Mouse (Mus musculus): Measurements from ENCODE around the gene Svip. TPM values are rescaled to one million over a fixed set of nuclear protein-coding genes. Genes with fewer than 3 reads are reported as not detected.

Gene Svip
- polyA plus RNA-seq, 1 experiment from 2014 or later: 7.7 TPM

DNA sequence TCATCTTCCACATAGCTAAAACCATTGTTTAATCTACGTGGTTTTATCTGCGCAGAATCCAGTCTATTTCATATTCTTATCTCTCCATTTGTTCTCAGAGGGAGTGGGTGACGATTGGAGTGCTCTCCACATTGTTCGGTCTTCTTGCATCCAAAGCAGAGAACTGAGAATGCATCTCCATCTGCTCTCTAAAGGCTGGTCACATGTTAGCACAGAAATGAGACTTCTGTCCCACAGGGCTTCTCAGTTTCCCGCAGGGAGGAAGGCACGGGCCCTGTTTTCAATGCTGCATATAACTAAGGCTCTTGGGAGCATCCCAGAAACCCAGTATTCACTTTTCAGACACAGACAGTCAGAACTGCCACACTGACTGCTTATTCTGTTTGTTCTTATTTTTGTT is 20.1 kb downstream of the Svip start:
- WGBS: 67% methylated on average over 6 of the region's 6 CpGs
- ATAC-seq (replicated peaks; ENCODE audit: insufficient number of reproducible peaks, insufficient read depth, low FRiP score, low read depth): no peak
- Histone ChIP-seq H3K27me3 (no peaks in the 10 kb centered on the region), H3K4me2 (no peak overlapping the region), H3K9me3 (replicated peaks) (no peaks in the 10 kb centered on the region), H3K36me3 (no peaks in the 10 kb centered on the region), H3K9ac (no peak overlapping the region), H3K27ac (no peak overlapping the region), H3K4me1 (replicated peaks) (peaks cover 14% of the 10 kb centered on the region), H3K4me3 (no peak overlapping the region)

DNA sequence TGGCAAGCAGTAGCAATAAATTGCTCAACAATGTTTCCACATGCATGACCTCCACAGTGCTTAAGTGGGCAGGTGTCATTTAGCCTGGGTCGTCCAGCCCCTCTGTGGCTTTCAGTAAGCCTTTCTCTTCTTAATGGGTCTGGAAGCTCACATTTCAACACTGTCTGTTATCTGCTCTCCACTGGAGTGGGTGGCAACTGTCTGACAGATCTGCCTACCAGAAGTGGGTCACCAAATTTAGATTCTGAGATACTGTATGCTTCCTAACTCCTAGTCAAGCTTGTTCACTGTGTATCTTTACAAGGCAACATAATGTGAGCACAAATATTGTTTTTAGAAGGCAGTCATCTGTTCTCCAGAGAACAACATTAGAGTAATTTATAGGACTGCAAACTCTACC is 23.5 kb downstream of the Svip start:
- peaks cover 14% of the 10 kb centered on the region for H3K4me1 ChIP-seq (replicated peaks)
- no peak overlapping the region for H3K27ac ChIP-seq
- no peaks in the 10 kb centered on the region for H3K27me3 ChIP-seq
- H3K36me3 ChIP-seq: no peaks in the 10 kb centered on the region
- H3K9ac ChIP-seq: no peak overlapping the region
- 14% methylated on average over 1 of the region's 1 CpGs for WGBS
- no peak overlapping the region for H3K4me3 ChIP-seq
- ATAC-seq (replicated peaks; ENCODE audit: insufficient number of reproducible peaks, insufficient read depth, low FRiP score, low read depth): peak; percentile 66; the same call in 1 of the 2 replicates
- no peaks in the 10 kb centered on the region for H3K9me3 ChIP-seq (replicated peaks)
- H3K4me2 ChIP-seq: no peak overlapping the region

DNA sequence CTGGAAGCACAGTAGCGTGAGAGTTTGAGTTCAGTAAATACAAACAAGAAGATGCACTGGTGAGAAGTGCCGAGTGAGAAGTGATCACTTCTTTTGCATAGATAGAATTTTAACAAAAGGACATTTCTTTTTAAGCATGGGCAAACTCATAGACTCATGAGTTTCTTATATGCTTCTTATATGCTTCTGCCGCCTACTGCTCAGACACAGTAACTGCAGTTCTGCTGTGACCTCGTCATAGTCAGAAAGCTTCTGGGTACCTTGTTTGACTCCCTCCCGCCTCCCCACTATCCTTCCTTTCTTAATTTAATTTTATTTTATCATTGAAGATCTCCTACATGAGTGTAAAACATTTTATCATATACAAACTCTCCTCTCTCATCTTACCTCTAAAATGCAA is 26.5 kb downstream of the Svip start:
- WGBS: 41% methylated on average over 5 of the region's 5 CpGs
- Histone ChIP-seq H3K9me3 (replicated peaks) (no peaks in the 10 kb centered on the region), H3K27ac (no peak overlapping the region), H3K27me3 (no peaks in the 10 kb centered on the region), H3K4me3 (no peak overlapping the region), H3K4me1 (replicated peaks) (peaks cover 14% of the 10 kb centered on the region), H3K9ac (no peak overlapping the region), H3K36me3 (no peaks in the 10 kb centered on the region), H3K4me2 (no peak overlapping the region)
- ATAC-seq (replicated peaks; ENCODE audit: insufficient number of reproducible peaks, insufficient read depth, low FRiP score, low read depth): no peak

DNA sequence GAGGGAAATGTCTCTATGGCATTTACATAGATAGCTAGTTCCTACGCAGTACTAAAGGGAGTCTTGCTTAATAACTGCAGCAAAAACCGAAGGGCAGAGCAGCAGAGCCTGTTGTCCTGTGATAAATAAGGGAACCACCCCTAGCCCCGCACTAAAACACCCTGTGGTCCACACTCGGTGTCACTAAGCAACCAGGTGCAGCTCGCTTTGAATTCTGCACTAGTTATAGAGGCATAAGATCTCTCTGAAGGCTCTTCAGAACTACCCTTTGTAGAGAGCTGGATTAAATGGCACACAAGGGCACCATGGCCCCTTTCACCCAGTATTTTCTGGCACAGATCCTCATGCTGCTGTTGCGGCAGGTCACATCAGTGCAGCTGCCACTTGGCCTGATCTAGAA is 30.6 kb downstream of the Svip start:
- Histone ChIP-seq H3K27me3 (no peaks in the 10 kb centered on the region), H3K27ac (no peak overlapping the region), H3K4me1 (replicated peaks) (no peaks in the 10 kb centered on the region), H3K4me3 (no peak overlapping the region), H3K9me3 (replicated peaks) (no peaks in the 10 kb centered on the region), H3K36me3 (no peaks in the 10 kb centered on the region), H3K9ac (no peak overlapping the region), H3K4me2 (no peak overlapping the region)
- ATAC-seq (replicated peaks; ENCODE audit: insufficient number of reproducible peaks, insufficient read depth, low FRiP score, low read depth): no peak
- 70% methylated on average over 6 of the region's 6 CpGs for WGBS

DNA sequence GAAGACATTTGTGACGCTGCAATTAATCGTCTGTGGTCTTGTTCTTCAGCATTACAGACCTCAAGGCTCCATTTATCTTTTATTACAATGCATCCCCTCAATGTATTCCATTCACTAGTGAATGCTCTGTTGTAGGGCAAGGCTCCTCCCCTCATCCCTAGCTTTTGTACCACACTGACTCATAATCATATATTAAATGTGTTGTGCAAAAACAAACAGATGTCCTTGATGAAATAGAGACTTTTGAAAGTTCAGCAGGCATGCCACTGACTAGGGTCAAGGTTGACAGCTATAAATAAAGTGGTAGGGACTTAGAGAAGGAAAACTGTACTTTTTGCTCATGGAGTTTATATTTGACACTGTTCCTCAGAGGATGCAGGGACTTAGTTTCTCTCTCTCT is 32.3 kb downstream of the Svip start:
- H3K4me3 ChIP-seq: no peak overlapping the region
- H3K4me1 ChIP-seq (replicated peaks): no peaks in the 10 kb centered on the region
- ATAC-seq (replicated peaks; ENCODE audit: insufficient number of reproducible peaks, insufficient read depth, low FRiP score, low read depth): no peak
- no peak overlapping the region for H3K9ac ChIP-seq
- no peaks in the 10 kb centered on the region for H3K27me3 ChIP-seq
- no peaks in the 10 kb centered on the region for H3K9me3 ChIP-seq (replicated peaks)
- 75% methylated on average over 2 of the region's 2 CpGs for WGBS
- no peak overlapping the region for H3K4me2 ChIP-seq
- H3K36me3 ChIP-seq: no peaks in the 10 kb centered on the region
- H3K27ac ChIP-seq: no peak overlapping the region

DNA sequence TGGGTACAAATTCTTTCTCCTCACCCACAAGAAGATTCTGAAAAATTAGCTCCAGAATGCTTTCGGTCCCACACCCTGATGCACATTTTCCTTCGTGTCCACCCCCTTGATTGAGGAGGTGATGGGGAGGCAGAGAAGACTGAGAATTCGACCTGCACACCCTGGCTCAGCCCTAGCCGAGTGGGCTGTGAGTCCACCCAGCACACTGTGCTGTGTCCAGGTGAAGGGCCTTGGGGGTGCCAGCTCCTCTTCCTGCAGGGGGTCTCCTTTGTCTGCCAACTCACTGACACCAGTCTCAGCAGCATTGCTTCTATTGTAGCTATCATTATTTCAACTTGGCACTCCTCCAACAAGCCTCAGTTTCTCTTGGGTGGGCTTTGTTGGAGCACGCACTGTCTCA is 32.7 kb downstream of the Svip start:
- no peak overlapping the region for H3K27ac ChIP-seq
- no peaks in the 10 kb centered on the region for H3K4me1 ChIP-seq (replicated peaks)
- H3K36me3 ChIP-seq: no peaks in the 10 kb centered on the region
- H3K4me2 ChIP-seq: no peak overlapping the region
- H3K9ac ChIP-seq: no peak overlapping the region
- H3K9me3 ChIP-seq (replicated peaks): no peaks in the 10 kb centered on the region
- ATAC-seq (replicated peaks; ENCODE audit: insufficient number of reproducible peaks, insufficient read depth, low FRiP score, low read depth): no peak
- no peaks in the 10 kb centered on the region for H3K27me3 ChIP-seq
- 66% methylated on average over 5 of the region's 5 CpGs for WGBS
- no peak overlapping the region for H3K4me3 ChIP-seq

DNA sequence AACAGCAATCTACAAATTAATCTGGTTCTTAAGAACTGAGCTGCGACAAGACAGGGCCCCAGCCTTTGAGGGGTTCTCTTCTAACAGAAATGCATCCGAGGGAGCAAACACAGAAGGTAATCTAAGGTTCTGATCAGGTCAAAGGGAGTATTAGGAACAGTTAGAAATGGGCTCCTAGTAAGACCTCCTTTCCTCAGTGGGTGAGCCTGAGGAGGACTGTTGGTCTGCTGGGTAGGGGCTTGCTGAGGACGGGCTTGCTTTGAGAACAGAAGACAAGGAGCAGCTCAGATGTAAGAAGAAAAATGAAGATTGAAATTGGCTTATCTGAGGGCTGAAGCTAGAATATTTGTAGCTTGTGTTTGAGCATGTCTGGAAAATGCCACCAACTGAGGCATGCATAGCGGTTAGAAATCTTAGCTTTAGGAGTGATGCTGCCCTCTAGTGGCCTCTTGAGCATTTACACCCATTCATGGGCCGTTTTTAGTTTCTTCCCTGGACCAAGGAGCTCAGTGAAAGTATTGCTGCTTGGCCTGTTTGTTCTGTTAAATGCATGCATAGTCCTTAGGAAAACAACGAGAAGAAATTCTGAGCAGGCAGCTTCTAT is 33.5 kb downstream of the Svip start:
- no peak for ATAC-seq (replicated peaks; ENCODE audit: insufficient number of reproducible peaks, insufficient read depth, low FRiP score, low read depth)
- Histone ChIP-seq H3K27me3 (no peaks in the 10 kb centered on the region), H3K4me2 (no peak overlapping the region), H3K9ac (no peak overlapping the region), H3K36me3 (no peaks in the 10 kb centered on the region), H3K4me3 (no peak overlapping the region), H3K9me3 (replicated peaks) (no peaks in the 10 kb centered on the region), H3K4me1 (replicated peaks) (no peaks in the 10 kb centered on the region), H3K27ac (no peak overlapping the region)
- WGBS: 31% methylated on average over 6 of the region's 6 CpGs

DNA sequence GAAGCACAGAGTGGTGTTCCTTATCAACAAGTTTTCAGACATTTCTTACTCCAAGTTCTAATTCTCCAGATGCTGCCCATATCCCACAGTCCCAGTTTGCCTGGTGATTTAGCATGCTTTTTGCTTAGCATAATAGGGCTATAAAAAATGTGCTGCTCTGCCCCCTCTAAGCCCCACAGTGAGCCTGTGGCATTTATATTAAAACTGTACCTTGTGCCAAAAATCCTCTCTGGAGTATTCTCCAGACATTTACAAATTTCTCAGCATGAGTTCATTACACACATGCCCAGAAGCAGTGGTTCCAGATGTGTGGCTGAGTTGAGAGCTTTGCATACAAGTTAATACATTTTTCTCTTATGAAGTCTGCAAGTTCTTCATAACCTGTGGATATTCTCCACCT is 36.4 kb downstream of the Svip start:
- H3K4me1 ChIP-seq (replicated peaks): no peaks in the 10 kb centered on the region
- ATAC-seq (replicated peaks; ENCODE audit: insufficient number of reproducible peaks, insufficient read depth, low FRiP score, low read depth): no peak
- H3K27ac ChIP-seq: no peak overlapping the region
- H3K27me3 ChIP-seq: no peaks in the 10 kb centered on the region
- H3K9ac ChIP-seq: no peak overlapping the region
- H3K4me3 ChIP-seq: no peak overlapping the region
- H3K36me3 ChIP-seq: no peaks in the 10 kb centered on the region
- no peaks in the 10 kb centered on the region for H3K9me3 ChIP-seq (replicated peaks)
- no peak overlapping the region for H3K4me2 ChIP-seq

DNA sequence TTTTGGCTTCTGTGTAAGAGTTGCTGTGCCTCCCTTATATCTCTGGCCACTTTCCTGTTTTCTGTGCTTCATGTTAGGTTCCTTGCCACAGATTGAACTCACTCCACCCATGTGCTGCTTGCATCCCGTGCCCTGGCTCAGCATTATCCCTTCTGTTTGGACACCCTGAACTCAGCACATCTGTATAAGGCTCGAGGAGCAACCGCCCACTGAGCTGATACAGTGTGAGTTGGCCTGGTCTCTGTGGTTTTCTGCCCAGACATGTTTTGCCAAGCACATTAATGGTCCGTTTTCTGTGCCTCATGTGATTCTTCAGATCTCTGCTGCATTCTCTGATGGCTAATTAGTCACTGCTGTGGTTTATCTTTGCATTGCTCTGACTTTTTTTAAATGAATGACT is 38.2 kb downstream of the Svip start:
- Histone ChIP-seq H3K27ac (no peak overlapping the region), H3K4me3 (no peak overlapping the region), H3K9me3 (replicated peaks) (no peaks in the 10 kb centered on the region), H3K27me3 (no peaks in the 10 kb centered on the region), H3K4me1 (replicated peaks) (no peaks in the 10 kb centered on the region), H3K9ac (no peak overlapping the region), H3K36me3 (no peaks in the 10 kb centered on the region), H3K4me2 (no peak overlapping the region)
- ATAC-seq (replicated peaks; ENCODE audit: insufficient number of reproducible peaks, insufficient read depth, low FRiP score, low read depth): no peak
- WGBS: 64% methylated on average over 4 of the region's 4 CpGs

DNA sequence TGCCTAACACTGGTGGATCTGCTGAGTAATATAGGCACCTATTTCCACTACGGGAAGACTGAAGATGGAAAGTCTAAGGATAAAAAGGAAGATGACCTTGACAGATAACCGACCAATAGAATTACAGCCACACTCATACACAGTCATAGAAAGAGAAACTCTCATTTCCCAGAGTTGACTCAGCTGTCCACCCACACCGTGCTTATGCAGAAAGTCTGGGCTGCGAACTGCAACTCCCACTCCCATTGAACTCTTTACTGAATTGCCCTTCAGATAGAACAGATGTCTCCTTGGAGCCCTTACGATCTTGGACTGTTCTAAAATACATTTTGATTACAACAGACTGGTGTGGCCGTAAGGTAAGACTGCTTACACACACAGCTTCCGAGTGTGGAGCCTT is 41.1 kb downstream of the Svip start:
- Histone ChIP-seq H3K4me1 (replicated peaks) (no peaks in the 10 kb centered on the region), H3K4me2 (no peak overlapping the region), H3K27ac (no peak overlapping the region), H3K4me3 (no peak overlapping the region), H3K27me3 (no peaks in the 10 kb centered on the region), H3K9me3 (replicated peaks) (no peaks in the 10 kb centered on the region), H3K36me3 (no peaks in the 10 kb centered on the region), H3K9ac (no peak overlapping the region)
- 81% methylated on average over 7 of the region's 7 CpGs for WGBS
- ATAC-seq (replicated peaks; ENCODE audit: insufficient number of reproducible peaks, insufficient read depth, low FRiP score, low read depth): no peak

DNA sequence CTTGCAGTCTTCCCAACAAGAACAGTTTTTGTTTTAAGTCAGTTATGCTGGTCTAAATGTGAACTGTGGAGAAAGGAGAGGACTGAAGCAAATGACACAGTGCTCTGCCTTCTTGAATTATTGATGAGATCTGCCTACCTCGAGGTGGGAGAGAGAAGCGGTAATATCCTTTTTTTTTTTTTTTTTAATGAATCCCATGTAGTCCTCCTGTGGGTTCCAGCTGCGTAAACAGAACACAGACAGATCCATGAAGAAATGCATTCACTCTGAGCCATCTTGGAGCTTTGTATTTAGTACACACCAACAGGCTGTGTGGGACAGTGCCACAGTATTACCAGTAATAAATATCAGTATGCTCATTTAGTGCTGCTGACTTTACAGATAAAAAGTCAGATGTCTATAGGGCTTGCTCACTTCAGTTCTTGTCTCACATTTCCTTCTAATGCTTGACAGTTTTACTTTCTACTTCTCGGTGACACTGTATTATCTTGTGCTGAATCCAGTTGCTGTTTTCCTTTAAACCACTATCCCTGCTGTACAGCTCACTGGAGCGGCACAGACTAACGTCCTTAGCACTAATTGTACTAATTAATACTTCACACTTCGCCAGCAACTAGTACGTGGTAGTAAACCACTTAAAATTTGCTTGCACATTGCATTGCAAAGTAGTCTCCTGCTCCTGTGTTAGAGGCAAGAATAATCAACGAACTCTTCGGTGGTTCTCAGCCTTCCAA is 43.4 kb downstream of the Svip start:
- no peak overlapping the region for H3K4me3 ChIP-seq
- WGBS: 80% methylated on average over 10 of the region's 10 CpGs
- H3K4me1 ChIP-seq (replicated peaks): no peaks in the 10 kb centered on the region
- H3K4me2 ChIP-seq: no peak overlapping the region
- no peaks in the 10 kb centered on the region for H3K27me3 ChIP-seq
- H3K9me3 ChIP-seq (replicated peaks): no peaks in the 10 kb centered on the region
- H3K9ac ChIP-seq: no peak overlapping the region
- H3K27ac ChIP-seq: no peak overlapping the region
- no peak for ATAC-seq (replicated peaks; ENCODE audit: insufficient number of reproducible peaks, insufficient read depth, low FRiP score, low read depth)
- H3K36me3 ChIP-seq: no peaks in the 10 kb centered on the region

DNA sequence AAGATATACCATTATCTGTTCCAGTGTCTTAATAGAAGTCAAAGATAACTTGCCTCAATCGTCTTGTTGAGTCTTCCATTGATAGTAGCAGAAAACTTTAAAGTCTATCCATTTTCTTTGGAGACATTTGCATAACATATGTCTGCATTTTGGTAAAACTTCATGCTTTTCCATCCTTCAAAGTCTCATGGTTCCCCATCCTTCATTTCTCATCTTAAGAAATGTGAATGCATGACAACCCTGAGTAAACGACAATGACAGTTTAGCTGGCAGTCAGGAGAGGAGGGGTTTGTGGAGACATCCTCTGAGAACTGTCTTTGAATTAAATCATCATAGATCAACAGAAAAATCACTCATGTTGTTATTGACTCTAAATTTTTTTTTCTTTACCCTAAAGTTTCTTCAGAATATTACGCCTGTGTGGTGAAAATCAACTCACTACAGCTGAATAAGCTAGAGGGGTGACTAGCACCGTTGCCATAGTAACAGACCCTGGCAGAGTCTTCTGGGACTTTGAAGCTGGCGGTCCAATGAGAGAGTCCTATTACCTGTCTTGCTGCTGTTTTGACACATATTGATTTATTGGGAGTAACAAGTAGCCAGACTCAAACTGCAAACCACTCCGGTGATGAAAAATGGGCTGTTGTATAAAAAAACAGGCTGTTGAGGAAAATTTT is 45.0 kb downstream of the Svip start:
- Histone ChIP-seq H3K27ac (no peak overlapping the region), H3K9me3 (replicated peaks) (no peaks in the 10 kb centered on the region), H3K9ac (no peak overlapping the region), H3K36me3 (no peaks in the 10 kb centered on the region), H3K27me3 (no peaks in the 10 kb centered on the region), H3K4me2 (no peak overlapping the region), H3K4me3 (no peak overlapping the region), H3K4me1 (replicated peaks) (0 out of 2 replicates have a peak, but pooled peaks cover 2% of the 10 kb centered on the region)
- 69% methylated on average over 6 of the region's 6 CpGs for WGBS
- no peak for ATAC-seq (replicated peaks; ENCODE audit: insufficient number of reproducible peaks, insufficient read depth, low FRiP score, low read depth)
